Mouse (Mus musculus) bone marrow macrophage, adult 2 months (primary cell): ENCODE results near the gene Anks3. TPM values are rescaled to one million over a fixed set of nuclear protein-coding genes. Genes with fewer than 3 reads are reported as not detected.

Source experiments
- H3K27ac ChIP-seq: 2 replicates; pipeline ENCODE4 v1.5.1; 2012; ENCODE audit warnings: low read depth, low read length; ENCODE audit not compliant: insufficient read depth
- H3K4me1 ChIP-seq: 2 replicates; pipeline ENCODE4 v1.6.1; 2012; ENCODE audit warnings: low read length; ENCODE audit not compliant: control insufficient read depth, insufficient read depth
- H3K4me3 ChIP-seq: 2 replicates; pipeline ENCODE4 v1.5.1; 2012; ENCODE audit warnings: mild to moderate bottlenecking, low read length, moderate library complexity; ENCODE audit not compliant: insufficient read depth
- CTCF ChIP-seq: IDR thresholded peaks from 2 replicates; pipeline ENCODE4 v1.5.1; 2012; ENCODE audit warnings: low read depth, mild to moderate bottlenecking, low read length, moderate library complexity
- POLR2A ChIP-seq: IDR thresholded peaks from 2 replicates; pipeline ENCODE4 v1.6.1; 2012; ENCODE audit warnings: mild to moderate bottlenecking, low read depth, low read length, borderline replicate concordance
- polyA plus RNA-seq: library from polyadenylated mRNA; stranded (reverse); fragments of >200 nt; gene quantifications from 2 replicates; pipeline ENCODE4 v1.2.4, GENCODE M21; 2012; ENCODE audit not compliant: missing spikeins, insufficient read depth, insufficient read length

Gene Anks3
- polyA plus RNA-seq, 1 experiment, result 44.2 TPM

DNA sequence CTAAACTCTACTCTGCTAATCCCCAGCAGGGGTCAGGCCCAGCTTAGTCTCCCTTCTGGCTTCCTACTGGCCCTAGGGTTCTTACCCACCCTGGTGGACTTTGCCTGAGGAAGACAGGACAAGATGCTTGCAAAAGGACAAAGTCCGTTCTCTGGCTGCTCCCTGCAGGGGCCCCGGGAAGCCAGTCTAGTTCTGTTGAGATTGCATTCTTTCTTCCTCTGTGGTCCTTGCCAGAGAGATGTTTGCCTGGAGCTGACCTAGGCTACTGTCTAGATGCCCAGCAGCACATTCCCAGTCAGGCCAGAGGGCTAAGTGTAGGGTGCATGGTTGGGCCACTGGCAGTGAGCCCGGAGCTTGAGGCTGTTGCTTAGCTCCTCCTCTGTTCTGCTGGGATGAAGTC lies 31.6 kb downstream of the Anks3 start:
- H3K4me3 ChIP-seq, result no peak overlapping the region
- peaks cover 25% of the 10 kb centered on the region for H3K4me1 ChIP-seq
- TF ChIP-seq CTCF (no peak), POLR2A (no peak)
- H3K27ac ChIP-seq, result no peak overlapping the region

DNA sequence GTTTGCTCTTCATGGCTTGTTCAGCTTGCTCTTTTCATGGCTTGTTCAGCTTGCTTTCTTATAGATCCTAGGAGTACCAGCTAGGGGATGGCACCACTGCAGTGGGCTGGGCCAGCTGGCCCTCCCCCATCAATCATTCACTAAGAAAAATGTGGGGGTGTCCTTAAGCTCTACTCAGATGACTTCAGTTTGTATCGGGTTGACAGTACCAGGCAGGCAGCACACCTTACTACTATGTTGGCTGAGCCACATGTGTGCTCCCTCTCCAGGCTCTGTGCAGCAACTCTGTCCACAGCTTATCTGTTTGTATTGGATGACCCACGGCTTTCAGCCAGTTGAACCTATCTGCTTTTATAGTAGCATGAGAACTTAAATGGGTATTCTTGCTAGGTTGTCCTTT lies 35.5 kb downstream of the Anks3 start:
- H3K27ac ChIP-seq, result no peak overlapping the region
- no peaks in the 10 kb centered on the region; the same call in 1 of the 2 replicates for H3K4me1 ChIP-seq
- TF ChIP-seq CTCF (no peak), POLR2A (no peak)
- H3K4me3 ChIP-seq, result no peak overlapping the region

DNA sequence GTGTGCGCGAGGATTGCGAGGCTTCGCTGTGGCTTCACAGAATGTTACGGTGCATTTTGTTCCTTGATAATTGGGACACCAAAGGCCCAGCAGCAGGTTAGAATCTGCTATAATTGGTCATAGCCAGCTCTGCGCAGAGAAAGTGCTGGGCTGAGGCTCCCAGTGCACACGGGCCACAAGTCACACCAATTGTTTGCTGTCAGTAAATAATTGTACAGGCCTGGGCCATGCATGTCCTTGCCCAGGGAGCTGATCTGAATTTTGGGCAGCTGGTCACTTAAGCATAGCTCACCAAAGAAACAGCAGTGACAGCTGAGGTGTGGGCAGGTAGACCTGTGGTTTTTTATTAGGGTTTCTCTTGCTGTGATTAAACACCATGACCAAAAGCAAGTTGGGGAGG lies 36.0 kb downstream of the Anks3 start:
- Histone ChIP-seq H3K4me3 (no peak overlapping the region), H3K27ac (no peak overlapping the region), H3K4me1 (no peaks in the 10 kb centered on the region; the same call in 1 of the 2 replicates)
- no peak for TF ChIP-seq CTCF
- TF ChIP-seq POLR2A, result no peak

DNA sequence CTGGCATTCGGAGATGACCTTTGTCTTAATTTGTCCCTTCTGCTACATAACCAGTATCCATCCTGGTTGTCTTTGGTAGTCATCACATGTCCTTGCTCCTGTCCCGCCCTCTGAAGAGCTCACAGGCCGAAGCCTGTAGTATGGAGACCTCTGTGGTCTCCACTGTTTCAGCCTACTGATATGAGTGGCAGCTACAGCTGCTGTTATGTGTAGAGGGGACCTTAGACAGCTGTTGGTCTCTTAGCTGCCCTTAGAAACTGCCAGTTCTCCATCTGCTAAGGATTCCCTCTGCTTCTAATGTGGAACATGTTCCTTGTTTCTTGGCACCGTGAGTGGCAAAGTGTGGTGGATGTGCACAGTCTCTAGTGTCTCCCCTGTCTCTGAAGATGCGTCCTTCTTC lies 40.0 kb downstream of the Anks3 start:
- Histone ChIP-seq H3K4me3 (no peak overlapping the region), H3K27ac (no peak overlapping the region), H3K4me1 (peaks cover 16% of the 10 kb centered on the region)
- TF ChIP-seq POLR2A (no peak), CTCF (no peak)

DNA sequence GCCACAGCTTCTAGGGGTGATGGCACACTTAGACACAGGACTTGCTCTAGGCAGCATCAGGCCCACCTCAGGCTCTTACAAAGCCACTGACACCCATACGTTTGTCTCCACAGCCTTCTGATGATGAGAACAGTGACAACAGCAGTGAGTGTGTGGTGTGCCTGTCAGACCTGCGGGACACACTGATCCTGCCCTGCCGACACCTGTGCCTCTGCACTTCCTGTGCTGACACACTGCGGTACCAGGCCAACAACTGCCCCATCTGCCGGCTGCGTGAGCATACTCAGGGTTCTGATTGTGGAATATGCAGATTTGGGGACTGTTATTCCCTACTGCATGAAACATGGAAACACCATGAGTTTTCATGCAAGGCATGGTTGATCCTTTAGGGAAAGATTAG lies 41.5 kb downstream of the Anks3 start:
- H3K27ac ChIP-seq, result no peak overlapping the region
- H3K4me1 ChIP-seq, result peaks cover 16% of the 10 kb centered on the region
- no peak for TF ChIP-seq POLR2A
- no peak for TF ChIP-seq CTCF
- no peak overlapping the region for H3K4me3 ChIP-seq

DNA sequence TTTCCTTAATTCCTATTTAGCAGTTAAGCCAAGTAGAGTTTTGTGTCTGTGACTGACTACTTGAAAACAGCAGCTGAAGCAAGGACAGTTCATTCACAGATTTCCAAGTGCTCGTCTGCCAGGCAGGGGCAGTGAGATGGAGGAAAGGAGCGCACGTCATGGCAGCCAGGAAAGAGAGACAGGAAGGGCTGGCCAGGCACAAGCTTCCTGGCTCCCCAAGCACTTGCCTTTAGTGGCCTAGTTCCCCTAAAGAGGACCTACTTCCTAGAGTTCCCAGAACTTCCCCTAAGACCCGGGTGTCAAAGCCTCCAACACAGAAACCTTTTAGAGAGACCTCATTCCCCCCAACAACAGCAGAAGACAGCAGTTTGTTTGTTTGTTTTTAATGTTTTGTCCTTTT lies 43.4 kb downstream of the Anks3 start:
- H3K4me1 ChIP-seq, result peaks cover 25% of the 10 kb centered on the region
- no peak overlapping the region for H3K4me3 ChIP-seq
- TF ChIP-seq POLR2A (no peak), CTCF (no peak)
- H3K27ac ChIP-seq, result peak overlapping the region; percentile 71

DNA sequence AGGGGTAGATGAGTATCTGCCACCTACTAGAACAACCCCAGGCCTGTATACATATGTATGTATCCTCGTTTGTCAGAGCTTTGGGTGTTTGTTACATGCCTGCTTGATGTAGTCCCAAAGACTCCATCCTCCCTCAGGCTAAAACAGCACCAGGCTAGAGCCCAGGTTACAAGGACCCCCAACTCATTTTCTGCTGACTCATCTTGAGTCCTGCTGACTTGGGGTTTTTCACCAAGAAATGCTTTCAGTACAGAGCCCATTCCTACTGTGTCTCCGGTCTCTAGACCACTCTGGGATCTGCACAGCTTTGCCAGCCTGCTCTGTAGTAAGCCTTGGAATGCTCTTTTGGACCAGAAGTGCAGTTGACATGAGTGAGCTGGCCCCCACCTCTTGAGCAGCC lies 47.4 kb downstream of the Anks3 start:
- H3K27ac ChIP-seq, result no peak overlapping the region
- H3K4me1 ChIP-seq, result peaks cover 44% of the 10 kb centered on the region
- TF ChIP-seq POLR2A (no peak), CTCF (no peak)
- H3K4me3 ChIP-seq, result no peak overlapping the region

DNA sequence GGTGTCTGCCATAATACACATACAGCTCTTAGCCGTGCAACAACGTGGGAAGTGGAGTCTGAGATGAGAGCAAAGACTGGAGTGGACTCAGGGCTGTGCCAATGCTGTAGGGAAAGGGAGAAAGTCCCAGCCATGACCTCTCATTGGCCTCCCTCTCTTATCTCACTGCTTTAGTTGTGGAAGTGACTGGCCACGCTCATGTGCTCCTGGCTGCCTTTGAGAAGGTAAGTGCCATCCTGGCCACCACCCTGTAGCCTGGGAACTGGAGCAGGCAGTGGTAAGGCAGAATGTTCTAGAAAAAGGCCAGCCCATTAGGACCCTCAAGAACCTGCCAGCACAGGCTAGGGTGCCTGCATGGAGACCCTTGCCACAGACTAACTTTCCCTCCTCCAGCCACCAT lies 48.1 kb downstream of the Anks3 start:
- TF ChIP-seq CTCF, result no peak
- TF ChIP-seq POLR2A, result no peak
- H3K27ac ChIP-seq, result no peak overlapping the region
- H3K4me3 ChIP-seq, result no peak overlapping the region
- peaks cover 41% of the 10 kb centered on the region for H3K4me1 ChIP-seq

DNA sequence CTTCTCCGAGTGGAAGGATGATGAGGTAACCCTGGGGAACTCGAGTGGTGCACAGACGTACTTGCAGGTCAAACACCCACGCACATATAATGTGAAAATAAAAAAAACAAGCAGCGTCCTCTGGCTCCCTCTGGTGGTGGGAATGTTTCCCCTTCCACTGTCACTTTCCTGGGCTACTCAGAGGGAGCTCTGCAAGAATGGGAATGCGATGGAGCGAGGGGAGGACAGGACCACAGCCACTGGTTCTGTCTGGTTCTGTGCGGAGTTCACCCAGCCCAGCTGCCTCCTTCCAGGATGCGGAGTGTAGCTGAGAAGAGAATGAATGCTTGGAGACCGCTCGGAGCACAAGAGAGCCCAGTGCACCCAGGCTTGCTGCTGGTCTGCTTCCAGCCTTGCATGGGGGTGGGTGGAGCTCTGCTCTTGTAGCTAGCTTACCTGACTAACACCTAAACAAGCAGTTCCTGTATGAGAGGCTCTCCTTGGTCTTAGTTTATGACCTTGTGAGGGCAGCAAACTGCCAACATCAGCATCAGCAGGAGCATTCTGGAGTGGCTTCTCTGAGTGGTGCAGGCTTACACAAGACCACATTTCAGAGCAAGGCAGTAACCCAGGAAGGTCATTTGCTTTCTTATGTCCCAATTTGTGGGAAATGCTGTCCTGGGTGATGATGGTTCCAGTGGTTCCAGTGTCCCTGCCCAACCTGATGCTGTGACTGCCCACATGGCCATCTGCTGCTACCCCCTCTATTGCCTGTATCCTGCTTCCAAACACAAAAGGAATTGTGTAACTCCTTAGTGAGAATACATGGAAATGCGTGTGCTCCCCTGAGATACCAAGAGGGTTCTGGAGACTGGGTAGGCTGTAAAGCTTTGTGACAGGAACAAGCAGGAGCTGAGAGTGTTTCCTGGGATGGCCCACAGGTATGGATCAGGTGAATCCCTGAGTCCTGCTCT lies 49.9 kb downstream of the Anks3 start:
- peak overlapping the region; percentile 97 for H3K27ac ChIP-seq
- peaks cover 32% of the 10 kb centered on the region for H3K4me1 ChIP-seq
- peak overlapping the region; percentile 44 for H3K4me3 ChIP-seq
- peak; percentile 94 for TF ChIP-seq CTCF
- TF ChIP-seq POLR2A, result no peak

DNA sequence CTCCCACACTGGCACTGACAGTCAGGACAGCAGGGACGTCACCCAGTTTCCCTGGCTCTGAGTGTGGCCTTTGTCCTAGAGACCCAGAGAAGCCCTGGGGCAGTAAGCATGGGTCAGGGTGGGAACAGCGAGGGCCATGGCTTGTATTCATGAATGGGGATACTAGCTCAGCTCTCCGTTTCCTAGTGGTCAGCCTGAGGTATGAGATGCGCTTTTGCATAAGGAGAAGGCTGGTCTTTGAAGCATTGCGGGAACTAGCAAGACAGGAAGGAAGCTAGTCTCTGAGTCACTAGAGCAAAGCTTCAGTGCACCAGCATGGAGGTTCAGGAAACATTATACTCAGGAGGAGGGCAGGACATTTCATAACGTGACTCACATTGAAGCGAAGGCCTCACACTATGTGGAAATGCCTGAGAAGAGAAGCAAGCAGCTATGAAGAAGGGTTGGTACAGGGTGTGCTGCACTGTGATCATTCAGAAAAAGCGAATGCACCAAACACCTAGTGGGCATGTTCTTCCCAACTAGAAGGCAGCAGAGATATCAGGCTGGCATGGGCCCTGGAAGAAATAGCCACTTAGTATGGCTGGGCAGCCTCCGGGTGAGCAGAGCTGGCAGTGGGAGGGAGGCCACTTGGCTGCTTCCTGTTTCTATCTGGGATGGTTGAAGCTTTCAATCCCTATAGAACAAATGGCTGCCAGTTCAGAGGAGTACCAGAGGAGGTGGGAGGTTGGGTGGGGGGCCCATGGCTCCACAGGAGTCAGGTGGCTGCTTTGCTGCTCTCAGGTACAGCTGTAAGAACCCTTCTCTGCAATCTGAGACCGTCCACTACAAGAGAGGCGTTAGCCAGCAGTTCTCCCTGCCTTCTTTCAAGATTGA lies 50.9 kb downstream of the Anks3 start:
- Histone ChIP-seq H3K4me3 (peak overlapping the region; percentile 44), H3K4me1 (peaks cover 40% of the 10 kb centered on the region), H3K27ac (peak overlapping the region; percentile 97)
- no peak for TF ChIP-seq CTCF
- no peak for TF ChIP-seq POLR2A
